In the genomic region with DNA sequence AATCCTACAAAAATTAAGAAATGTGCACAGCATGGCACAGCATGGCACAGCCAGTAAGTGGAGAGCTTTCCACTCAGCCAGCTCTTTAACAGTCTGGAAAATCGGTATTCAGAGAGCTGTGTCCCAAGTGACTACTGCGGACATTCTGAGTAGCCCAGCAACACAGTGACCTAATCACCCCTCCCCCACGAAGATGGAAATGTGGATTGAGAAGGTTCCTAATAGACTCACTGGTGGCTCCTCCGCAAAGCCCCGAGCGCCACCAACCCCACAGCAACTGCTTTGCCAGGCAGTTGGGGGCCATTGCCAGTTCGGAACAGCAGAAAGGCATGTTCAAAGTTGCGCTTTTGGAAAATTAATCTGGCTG, we compare ENCODE assay signal across 10 mouse cellular contexts.
DNase-seq lines count a peak whose midpoint lies in the region; ATAC-seq and TF ChIP-seq lines count a peak whose summit lies in the region.
"Had no signal": no experiment of that assay in that cellular context is flagged by ENCODE, and none has a peak within 500 bp of the region (broad histone marks: within the 10 kb centered on the region; RNA-seq: fewer than 3 reads in every experiment).

No protein-coding gene starts in this region.

- H3K4me3 ChIP-seq in gastrocnemius, adult 2 months = no peak overlapping the region
- H3K4me3 ChIP-seq in forebrain, postnatal 0 days (ENCODE audit: low read depth, low read length) = no peak overlapping the region
- no peak overlapping the region for H3K4me3 ChIP-seq in limb, embryonic 10.5 days
- H3K4me3 ChIP-seq: erythroblast, embryonic 14.5 days; liver, embryonic 13.5 days had no signal

- DNase-seq in gastrocnemius, adult 2 months = peak; percentile 26
- no peak for DNase-seq in gastrocnemius, adult 18-20 months (ENCODE audit: low spot score)
- peak; percentile 7 for DNase-seq in ZHBTc4 (ENCODE audit: low read depth, low spot score)
- DNase-seq in forebrain, postnatal 0 days = no peak
- peak; percentile 30 for DNase-seq in limb, embryonic 10.5 days (ENCODE audit: low spot score)
- DNase-seq in right cerebral cortex, postnatal 4 days = peak; percentile 32
- DNase-seq: liver, embryonic 13.5 days had no signal

- H3K36me3 ChIP-seq in forebrain, postnatal 0 days (ENCODE audit: insufficient read depth) = no peaks in the 10 kb centered on the region
- peaks cover 1% of the 10 kb centered on the region; the same call in 1 of the 2 replicates for H3K36me3 ChIP-seq in limb, embryonic 10.5 days
- H3K36me3 ChIP-seq: liver, embryonic 13.5 days had no signal

- intact Hi-C loops in gastrocnemius, adult 2 months (cut with DNase I) = no loop called here

- peak overlapping the region; percentile 42; the same call in 1 of the 2 replicates for H3K4me2 ChIP-seq in forebrain, postnatal 0 days (ENCODE audit: low read depth)

- H3K9ac ChIP-seq in forebrain, postnatal 0 days = peak overlapping the region; percentile 18; the same call in 1 of the 2 replicates
- H3K9ac ChIP-seq: liver, embryonic 13.5 days had no signal

- ATAC-seq in forebrain, postnatal 0 days = peak; percentile 77
- no peak for ATAC-seq in erythroid progenitor cell, adult 5-6 weeks (replicated peaks; ENCODE audit: low FRiP score, poor library complexity, severe bottlenecking)
- no peak for ATAC-seq in activated CD4-positive, CD25-positive, alpha-beta regulatory T cell, adult 4 months

- 10% methylated on average over 8 of the region's 8 CpGs for WGBS in forebrain, postnatal 0 days
- WGBS in limb, embryonic 10.5 days = 34% methylated on average over 8 of the region's 8 CpGs

- H3K9me3 ChIP-seq in forebrain, postnatal 0 days (ENCODE audit: low read length) = no peaks in the 10 kb centered on the region
- H3K9me3 ChIP-seq in limb, embryonic 10.5 days (replicated peaks) = peaks cover 10% of the 10 kb centered on the region

- no peaks in the 10 kb centered on the region for H3K27me3 ChIP-seq in forebrain, postnatal 0 days (ENCODE audit: insufficient read depth, low read length)
- no peaks in the 10 kb centered on the region for H3K27me3 ChIP-seq in limb, embryonic 10.5 days (ENCODE audit: low read depth, poor library complexity, severe bottlenecking)
- H3K27me3 ChIP-seq: liver, embryonic 13.5 days had no signal

- no peak for TF ChIP-seq CTCF in gastrocnemius, adult 2 months (IDR thresholded peaks at IDR 0.05)
- TF ChIP-seq CTCF in forebrain, postnatal 0 days (IDR thresholded peaks at IDR 0.05; ENCODE audit: low read depth) = no peak

- 0 out of 2 replicates have a peak overlapping the region, but pooled peaks have one; percentile 20 for H3K27ac ChIP-seq in gastrocnemius, adult 2 months
- H3K27ac ChIP-seq in forebrain, postnatal 0 days (ENCODE audit: low read depth, low read length) = peak overlapping the region; percentile 64; the same call in 1 of the 2 replicates
- H3K27ac ChIP-seq in limb, embryonic 10.5 days = peak overlapping the region; percentile 66
- H3K27ac ChIP-seq: liver, embryonic 13.5 days had no signal

- peaks cover 9% of the 10 kb centered on the region; the same call in 1 of the 2 replicates for H3K4me1 ChIP-seq in forebrain, postnatal 0 days (ENCODE audit: insufficient read depth)
- H3K4me1 ChIP-seq in limb, embryonic 10.5 days = peaks cover 20% of the 10 kb centered on the region
- H3K4me1 ChIP-seq: liver, embryonic 13.5 days had no signal

Comparison
In these comparisons a context has a peak if more than half of its experiments do, and no peak if none do; other contexts are left out.
1. DNase-seq: peak in gastrocnemius, adult 2 months (single experiment), ZHBTc4 (single experiment), limb, embryonic 10.5 days (single experiment) and right cerebral cortex, postnatal 4 days (single experiment); none in gastrocnemius, adult 18-20 months (single experiment) and forebrain, postnatal 0 days (single experiment).
2. Peak in every context shown above with its lines, with median percentiles within 50 percentile points of each other: H3K27ac ChIP-seq.